Mouse (Mus musculus): ENCODE measurements at regions not wholly inside any gene's neighbourhood (a gene's known extent, or its start where the extent isn't known, plus 50 kb on each side); places are given as distances from the start of the nearest gene placed in this dataset.

DNA sequence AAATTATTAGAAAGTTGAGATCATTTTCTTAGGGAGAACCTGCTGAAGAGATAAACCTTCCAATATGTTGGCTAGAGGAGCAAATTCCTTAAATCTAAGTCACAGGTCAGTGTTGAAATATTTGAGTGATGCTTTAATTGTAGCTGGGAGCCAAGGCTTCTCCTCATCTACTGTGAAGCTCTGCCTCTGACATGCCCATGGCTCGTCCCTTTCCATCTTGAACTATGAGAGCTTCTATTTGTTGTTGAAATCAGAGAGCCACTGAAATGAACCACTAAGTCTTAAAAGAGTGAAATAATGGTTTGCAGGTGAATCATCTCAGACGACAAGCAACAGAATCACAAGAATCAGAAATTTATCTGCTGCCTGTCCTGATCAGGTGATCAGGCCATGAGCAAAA, 579.0 kb upstream of the Intu start:
- DNase-seq = no peak

DNA sequence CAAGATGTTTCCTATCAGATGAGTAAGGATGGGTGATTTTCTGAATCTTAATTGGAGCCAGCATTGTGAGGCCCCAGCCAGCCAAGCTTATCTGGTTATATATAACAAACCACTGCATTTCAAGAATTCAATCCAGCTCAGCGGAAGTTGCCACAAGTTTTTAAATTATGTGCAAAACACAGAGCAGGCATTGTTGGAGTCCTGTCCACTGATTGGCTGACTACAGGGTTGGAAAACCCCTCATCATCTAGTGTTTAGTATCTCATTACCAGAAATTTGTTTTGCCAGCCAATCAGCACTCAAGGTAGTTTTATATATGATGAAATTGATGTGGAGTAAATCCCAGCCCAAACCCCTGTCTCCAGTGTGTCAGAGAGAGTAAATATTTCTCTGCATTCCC, 578.5 kb upstream of the Intu start:
- no peak for DNase-seq

DNA sequence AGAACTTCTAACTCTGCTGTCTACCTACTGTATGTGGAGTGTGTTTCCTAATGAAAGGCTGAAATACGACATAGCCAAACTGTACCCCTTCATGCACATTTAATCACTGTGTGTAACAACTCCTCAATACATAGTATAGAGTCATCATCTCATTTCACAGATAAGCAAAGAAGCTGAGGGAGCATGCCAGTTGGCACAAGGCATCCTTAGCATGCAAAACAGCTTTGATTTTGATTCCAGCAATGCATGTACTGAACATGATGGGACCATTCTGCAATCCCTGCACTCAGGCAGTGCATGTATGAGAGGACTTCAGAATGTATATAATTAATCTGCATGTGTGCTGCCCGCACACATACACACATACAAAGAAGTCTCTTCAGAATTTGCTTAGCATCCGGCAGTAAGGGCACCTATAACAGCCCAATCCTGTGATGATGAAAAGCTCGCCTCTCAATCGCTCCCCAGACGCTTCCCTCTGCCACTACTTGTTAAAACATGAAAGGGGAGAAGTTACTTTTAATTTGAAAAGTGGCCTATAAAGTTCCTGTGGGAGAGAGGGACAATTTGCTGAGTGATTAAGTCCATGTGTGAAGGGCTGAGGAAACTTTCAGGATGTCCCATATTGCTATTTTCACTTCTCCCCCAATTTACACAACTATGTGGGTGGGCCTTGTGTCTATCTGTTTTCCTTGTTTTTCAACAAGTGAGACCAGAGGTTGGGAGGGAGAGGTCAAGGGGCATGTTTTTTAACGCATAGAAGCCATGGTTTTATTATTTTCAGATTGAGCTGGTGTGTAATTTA, 569.0 kb upstream of the Intu start:
- DNase-seq = no peak

DNA sequence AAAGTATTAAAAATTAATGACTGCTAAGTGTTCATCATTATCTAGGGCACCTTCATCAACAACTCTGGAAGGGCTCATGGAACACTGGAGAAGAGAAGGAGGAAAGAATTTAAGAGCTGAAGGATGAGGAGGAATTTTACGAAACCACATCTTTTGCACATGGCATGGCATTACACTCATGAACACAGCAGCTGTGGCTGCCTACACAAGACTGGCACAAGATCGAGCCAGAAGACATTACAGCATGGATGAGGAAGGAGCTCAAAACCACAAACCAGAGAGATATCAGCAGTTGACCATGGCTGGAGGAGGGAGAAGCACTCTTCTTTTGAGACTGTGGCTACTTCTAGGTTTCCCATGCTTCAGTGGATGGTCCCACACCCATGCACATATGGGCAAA, 565.7 kb upstream of the Intu start:
- no peak for DNase-seq

DNA sequence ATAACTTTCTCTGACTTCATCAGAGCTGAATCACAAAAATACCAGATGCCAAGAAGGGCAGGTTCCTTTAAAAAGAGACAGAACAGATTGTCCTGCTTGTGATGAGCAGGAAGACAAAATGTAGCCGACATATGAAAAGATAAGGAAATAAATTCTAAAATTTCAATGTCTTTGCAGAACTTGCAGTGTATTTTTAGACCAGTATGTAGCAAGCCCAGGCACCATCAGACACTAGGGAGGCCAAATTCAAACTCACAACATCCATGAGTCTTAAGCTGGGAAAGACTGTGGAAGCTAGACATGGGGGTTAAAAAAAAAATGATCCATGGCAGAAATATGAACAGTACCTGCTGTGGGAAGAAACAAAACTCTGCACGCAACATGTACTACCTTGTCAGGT, 564.7 kb upstream of the Intu start:
- no peak for DNase-seq

DNA sequence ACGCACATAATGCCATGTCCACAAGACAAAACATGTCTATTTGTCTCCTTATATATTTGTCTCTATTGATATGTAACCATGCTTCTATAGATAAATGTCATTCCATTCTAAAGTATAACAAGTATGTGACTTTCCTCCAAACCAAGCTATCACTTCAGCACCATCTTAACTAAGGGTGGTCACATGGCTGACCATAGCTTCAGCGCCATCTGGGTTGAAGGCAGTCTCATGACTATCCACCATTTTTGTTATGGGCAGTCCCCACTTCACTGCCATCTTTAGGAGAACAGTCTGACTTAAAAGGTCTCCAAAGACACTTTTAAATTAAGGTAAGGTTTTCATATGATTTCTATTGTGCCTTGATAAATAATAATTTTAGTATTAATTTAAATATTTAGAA, 554.1 kb upstream of the Intu start:
- DNase-seq = no peak

DNA sequence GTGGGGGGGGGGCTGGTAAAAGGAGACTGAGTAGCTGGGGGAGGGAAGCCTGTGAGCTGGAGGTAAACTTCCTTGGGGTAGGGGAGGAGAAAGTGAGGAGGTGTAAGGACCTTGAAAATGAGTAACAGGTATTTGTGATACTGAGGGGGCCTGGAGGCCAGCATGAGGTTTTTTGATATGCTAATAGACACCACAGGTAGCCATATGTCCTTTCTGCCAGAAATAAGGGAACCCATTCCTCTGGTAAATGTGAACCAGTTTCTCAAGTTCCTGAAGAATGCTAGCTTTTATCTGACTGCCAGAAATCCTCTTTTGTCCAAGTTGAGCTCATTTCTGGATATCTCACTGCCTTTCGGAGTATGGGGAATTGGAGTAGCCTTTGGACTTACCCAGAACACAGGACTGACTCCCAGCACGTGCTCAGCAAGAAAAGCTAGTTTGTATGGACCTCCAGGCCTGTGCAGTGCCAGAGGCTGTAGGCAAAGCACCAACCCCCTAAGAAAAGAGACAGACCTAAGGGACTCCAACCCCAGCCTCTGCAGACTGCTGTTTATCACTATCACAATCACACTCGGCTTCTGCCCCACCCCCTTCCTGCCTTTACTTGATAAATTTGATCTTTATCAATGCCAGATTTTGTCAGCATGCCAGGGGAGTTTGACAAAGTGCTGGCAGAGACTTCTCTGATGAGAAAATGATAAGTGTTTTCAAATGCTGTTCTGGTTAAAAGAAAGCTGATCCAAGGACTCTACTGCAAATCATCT, 552.0 kb upstream of the Intu start:
- DNase-seq = no peak

DNA sequence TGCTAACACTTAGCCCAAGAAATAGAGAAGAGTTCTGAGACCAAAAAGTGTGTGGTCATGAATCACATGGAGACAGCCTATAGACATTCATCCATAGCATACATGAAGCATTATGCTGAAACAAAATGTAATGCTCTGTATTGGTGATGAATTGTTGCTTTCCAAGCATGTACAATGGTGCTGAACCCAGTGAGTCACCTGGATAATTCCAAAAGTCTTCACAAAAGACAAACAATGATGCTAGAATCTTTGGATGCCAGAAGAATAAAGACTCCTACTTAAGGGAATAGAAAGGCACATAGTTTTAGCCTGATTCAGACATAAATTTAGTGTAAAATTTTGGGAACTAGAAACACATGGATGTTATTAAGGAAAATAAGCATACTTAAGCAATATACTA, 548.4 kb upstream of the Intu start:
- no peak for DNase-seq

DNA sequence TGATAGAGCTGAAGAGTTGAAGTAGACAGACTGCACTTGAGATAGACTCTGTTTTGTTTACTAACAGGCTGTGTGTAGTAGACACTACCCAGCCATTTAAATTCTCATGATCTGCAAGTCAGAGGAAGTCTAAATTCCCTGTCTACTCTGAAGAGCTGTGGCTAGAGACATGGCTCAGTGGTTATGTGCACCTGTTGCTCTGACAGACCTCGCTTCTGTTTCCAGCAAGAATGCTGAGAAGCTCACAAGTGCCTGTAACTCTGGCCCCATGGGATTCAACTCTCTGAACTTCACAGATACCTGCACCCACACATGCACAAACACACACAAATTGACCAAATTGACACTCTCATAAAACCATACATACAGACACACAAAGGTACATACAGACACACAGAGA, 543.4 kb upstream of the Intu start:
- no peak for DNase-seq

DNA sequence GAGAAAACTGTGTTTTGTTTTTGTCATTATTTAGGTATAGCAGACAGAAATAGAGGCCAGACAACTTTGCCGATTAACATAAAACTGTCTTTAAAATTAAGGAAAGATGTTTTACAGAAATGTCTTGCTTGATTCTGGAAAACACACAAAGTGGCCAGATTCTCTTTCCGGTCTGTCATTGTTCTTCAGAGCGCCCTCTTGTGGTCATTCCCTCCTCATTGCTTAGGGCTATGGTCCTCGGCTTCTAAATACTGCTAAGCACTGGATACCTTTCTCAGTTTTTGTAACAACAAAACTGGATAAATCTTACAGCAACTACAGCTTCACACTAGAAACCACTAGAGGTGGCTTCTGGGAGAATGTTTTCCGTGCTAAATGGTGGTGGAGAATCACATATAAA, 532.5 kb upstream of the Intu start:
- peak; percentile 60 to 71 for DNase-seq

DNA sequence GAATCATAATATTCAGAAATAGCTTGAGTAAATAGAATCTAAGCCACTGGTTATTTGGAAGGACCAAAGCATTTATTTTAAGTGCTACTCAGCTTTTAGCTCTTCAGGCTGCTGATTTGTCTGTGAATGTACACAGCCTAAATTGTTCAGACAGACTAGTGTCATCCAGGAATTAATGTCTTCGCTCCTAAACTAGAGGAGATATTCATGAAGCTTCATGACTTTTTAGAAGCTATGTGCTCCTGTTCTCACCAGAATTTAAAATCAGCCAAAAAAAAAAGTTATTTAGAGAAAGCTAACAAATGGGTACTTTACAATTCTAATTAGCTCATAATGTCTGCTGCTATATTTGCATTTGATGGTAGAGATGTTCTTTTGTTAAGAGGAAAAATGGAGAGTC, 531.2 kb upstream of the Intu start:
- no peak for DNase-seq

DNA sequence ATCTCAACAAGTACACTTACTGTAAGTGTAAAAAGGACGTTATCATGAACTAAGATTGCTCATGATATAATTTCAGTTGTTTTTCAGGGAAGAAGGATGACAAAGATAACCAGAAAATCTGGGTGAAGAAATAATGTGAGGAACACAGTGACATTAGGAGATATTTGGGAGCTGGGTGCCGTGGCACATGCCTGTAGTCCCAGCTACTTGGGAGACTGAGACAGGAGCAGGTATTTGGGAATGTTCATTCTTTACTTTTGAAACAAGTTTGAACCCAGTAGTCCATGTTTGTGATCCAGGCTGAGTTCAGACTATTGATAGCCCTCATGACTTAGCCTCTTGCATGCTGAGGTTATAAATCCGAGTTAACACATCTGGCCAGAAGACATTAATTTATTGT, 528.2 kb upstream of the Intu start:
- no peak for DNase-seq

DNA sequence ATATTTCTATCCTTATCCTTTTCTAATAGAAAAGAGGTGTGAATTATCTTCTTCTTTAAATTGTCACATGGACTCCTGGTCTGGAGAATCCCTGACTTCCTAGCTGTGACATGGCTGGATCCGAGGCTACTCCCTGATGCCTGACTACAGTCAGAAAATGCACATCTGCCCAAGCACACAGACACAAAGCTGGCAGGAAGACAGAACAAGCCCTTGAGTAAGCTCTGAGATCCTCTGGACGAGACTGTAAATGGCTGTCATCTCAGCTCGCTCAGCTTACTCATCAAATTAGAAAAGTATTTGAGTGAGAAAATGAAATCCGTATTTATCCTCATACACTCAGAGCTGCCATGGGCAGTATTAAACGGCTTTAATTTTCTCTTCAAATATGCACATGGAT, 521.0 kb upstream of the Intu start:
- no peak for DNase-seq

DNA sequence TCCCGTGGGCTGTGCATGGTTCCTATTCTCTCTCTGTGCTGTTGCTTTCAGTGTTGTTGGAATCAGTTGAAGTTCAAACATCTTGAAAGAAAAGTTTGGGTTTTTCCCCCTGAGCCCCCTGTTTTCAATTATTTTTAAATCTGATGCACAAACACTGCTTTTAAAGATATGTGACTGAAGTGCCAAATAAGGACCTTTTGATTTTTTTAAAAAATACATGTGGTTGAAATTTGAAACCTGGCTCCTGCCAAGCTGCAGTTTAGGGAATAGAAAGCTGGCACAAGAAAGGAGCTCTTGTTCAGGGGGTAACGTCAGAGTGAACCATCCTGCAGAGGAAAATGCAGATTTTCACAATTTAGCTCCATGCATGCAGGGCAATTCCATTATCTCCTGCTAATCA, 509.4 kb upstream of the Intu start:
- no peak for DNase-seq

DNA sequence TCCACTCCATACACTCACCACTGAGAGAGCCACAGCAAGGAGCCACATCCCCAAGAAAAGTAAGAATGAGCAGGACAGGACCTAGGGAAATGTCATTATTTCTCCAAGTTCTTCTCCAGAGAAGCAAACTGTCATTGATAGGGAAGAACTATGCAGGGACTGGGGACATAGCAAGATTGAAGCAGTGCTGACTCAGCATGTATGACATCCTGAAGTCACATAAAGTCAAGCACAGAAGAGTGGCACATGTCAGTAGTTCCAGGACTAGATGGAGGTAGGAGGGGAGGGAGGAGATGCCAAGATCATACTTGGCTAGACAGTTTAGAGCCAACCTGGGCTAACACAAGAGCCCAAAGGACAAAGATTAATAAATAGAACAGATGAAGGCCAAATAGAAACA, 503.4 kb upstream of the Intu start:
- DNase-seq = no peak

DNA sequence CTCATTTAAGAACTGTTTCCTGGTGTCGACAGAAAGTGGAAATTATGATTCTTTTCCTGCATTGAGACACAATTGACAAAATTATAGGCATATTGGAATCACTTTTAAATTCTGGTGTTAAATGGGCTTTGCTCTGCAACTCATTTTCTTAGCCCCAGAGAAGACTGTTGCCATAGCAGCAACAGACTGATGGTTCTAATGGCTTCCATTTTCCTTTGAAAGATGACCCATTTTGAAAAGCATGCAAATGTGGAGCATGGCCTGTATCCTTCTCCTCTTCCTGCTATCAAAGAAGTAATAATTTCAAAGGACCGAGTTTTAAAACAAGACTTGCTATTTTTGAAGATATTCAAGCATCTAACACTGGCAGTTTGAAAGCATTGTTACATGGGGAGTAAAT, 494.9 kb upstream of the Intu start:
- DNase-seq = no peak

DNA sequence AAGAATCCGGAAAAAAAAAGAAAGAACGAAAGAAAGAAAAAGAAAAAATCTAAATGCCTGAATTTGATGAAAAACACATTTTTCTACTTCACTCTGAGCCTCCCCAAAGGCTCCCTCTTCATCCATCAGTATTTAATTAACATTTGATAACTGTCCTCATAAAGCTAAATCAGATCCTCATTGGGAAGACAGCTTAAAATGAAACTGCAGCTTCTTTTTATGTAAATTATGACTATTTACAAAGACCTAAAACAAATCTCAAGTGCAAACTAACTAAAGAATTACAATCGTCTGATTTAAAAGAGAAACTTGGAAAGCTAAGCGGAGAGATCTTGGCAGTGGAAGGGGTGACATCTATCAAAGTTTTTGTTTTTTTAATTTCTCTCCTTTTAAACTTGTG, 481.4 kb upstream of the Intu start:
- DNase-seq = no peak

DNA sequence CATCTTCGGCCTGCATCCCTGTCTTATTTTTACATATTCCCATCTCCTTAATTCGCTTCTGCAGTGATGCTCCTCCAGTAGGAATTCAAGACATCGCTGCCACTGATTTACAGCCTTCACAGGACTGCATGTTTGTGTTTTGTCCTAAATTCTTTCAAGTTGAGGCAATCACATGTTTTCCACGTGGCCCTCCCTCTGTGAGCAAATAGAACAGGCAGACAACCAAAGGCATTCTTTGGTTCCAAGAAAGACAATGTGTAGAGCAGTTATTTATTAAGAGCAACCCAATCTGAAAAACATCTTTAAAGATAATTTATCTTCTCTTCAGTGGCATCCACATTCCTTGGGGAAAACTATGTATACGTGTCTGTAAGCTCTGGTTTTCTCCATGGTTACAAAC, 472.8 kb upstream of the Intu start:
- DNase-seq = peak in 1 of 2 experiments; percentile 14

DNA sequence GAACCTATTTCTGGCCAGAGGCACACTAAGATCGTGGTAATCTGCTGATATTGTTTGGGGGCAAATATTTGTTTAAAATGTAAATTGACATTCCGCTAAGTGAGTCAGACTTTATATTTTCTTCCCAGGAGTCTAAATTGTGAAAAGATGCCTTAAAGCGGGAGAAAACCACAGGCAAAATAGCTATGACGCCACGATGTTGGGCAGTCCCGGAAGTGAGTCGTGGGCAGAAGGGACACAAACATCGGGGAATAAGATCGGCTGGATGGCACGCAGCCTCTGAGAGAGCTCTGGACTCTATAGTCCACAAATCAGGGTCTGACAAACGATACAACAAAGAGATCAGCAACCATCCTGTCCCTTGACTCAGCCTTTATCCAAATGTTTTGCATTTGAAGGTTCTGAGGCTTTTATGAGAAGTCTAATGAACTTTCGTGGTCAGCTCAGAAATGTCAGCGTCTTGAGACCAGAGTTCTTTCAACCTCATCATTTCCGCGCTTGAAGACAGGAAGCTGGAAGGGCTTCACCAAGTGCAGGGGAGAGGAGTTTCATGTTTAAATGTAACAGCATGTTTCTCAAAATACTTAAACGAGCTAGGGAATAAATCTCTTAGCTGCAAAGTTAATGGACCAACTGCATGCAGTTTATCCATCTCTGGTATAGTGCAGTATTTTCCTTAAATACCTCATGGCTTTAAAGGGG, 472.2 kb upstream of the Intu start:
- peak; percentile 27 to 32 for DNase-seq

DNA sequence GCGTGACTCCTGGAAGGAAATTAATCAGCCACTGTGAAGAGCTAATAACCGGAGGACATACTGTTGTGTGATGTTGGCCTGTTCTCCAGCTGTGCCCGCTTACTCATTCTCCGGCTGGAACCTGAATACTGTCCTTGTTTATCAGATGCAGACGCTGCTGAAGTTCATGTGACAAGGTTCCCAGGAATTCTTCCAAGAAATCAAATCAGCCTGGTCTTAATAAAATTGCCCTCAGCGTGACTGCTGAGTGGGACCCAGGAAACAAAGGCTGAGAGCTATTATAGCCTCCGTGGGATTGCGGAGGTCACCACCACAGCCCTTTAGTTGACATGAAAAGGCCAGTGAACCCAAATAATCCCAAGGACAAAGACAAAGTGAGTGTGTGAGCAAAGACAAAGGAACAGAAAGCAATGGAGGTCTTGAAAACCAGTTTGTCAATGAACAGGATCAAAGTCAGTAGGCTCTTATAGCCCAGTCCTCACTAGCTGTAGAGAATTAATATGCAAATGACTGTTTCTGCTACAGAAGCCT, 460.9 kb upstream of the Intu start:
- no peak for DNase-seq

DNA sequence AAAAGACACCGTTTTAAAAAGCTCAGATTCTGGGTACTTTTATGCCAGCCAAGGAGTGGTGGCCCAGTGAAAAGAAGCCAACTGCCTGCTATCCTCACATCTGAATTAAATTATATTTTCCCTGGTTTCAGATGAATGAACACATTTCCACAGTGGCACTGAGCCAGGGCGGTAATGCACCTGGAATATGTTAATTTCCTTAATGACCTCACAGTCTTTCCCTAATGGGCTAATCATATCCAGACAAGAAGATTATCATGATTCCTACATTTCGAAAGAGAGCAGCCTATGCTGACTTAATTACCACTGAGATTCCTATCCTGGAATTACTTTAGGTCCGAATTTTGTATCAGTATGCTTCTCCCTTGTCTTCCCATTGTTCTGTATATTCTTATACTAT, 454.3 kb upstream of the Intu start:
- DNase-seq = no peak

DNA sequence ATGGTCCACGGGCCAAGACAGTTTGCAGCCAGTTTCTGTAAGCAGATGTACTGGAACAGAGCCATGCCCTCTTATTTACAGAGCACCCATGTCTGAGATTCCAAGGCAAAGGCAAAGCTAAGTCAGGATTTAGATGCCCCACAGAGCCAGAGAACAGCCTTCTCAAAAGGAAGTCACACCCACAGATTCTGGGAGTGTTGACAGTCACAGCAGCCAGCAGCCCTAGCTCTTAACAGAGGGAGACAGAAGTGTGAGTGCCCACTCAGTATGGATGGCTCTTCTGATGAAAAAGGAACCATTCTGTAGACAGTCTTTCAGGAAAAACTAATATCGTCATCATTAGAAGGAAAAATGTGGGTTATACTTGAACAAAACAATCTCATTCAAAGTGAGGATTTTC, 446.0 kb upstream of the Intu start:
- no peak for DNase-seq

DNA sequence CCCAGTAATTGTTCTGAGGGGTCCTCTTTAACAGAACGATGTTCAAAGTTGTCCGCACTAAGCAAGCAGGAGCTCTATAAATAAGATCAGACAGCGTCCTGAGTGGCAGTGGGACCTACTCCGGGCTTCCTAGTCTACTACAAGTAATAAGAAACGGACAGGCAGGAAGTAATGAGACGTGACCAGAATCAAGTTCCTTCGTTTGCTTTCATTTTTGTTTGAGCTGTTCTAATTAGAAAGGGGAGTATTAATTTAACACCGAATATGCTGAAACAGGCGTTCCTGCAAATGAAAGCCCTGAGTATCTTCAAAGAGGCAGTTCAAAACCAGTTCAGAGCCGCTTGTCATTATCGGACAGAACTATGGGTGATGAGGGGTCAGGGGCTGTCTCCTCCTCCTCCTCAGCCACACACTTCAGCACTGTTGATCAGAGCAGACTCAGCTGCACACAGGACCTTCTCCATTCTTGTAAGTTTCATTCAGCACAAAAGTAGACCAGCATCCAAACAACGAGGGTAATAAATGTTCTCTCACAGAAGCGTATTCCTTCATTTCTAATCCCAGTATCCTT, 439.2 kb upstream of the Intu start:
- DNase-seq = no peak

Data from kidney, postnatal 4 days (tissue).